Mouse (Mus musculus) bone marrow macrophage, adult 2 months (primary cell): Measurements from ENCODE around the gene Hectd3. TPM values are rescaled to one million over a fixed set of nuclear protein-coding genes. Genes with fewer than 3 reads are reported as not detected.

Experiments used
- H3K27ac ChIP-seq: 2 replicates; pipeline ENCODE4 v1.5.1; 2012; ENCODE audit warnings: low read depth, low read length; ENCODE audit not compliant: insufficient read depth
- H3K4me1 ChIP-seq: 2 replicates; pipeline ENCODE4 v1.6.1; 2012; ENCODE audit warnings: low read length; ENCODE audit not compliant: control insufficient read depth, insufficient read depth
- H3K4me3 ChIP-seq: 2 replicates; pipeline ENCODE4 v1.5.1; 2012; ENCODE audit warnings: mild to moderate bottlenecking, low read length, moderate library complexity; ENCODE audit not compliant: insufficient read depth
- CTCF ChIP-seq: IDR thresholded peaks from 2 replicates; pipeline ENCODE4 v1.5.1; 2012; ENCODE audit warnings: low read depth, mild to moderate bottlenecking, low read length, moderate library complexity
- POLR2A ChIP-seq: IDR thresholded peaks from 2 replicates; pipeline ENCODE4 v1.6.1; 2012; ENCODE audit warnings: mild to moderate bottlenecking, low read depth, low read length, borderline replicate concordance
- polyA plus RNA-seq: library from polyadenylated mRNA; stranded (reverse); fragments of >200 nt; gene quantifications from 2 replicates; pipeline ENCODE4 v1.2.4, GENCODE M21; 2012; ENCODE audit not compliant: missing spikeins, insufficient read depth, insufficient read length

The Hectd3 gene
- polyA plus RNA-seq, 1 experiment = 24.5 TPM

- Histone ChIP-seq H3K4me1 (peaks cover 5% of the 10 kb centered on the region; the same call in 1 of the 2 replicates), H3K4me3 (no peak overlapping the region), H3K27ac (no peak overlapping the region)
- TF ChIP-seq POLR2A (no peak), CTCF (no peak)
These were observed 22.6 kb downstream of the Hectd3 start for GRCm38 (mm10) chr4:117017738-117018137.

- TF ChIP-seq POLR2A = no peak
- no peak for TF ChIP-seq CTCF
- peaks cover 5% of the 10 kb centered on the region; the same call in 1 of the 2 replicates for H3K4me1 ChIP-seq
- no peak overlapping the region for H3K4me3 ChIP-seq
- H3K27ac ChIP-seq = no peak overlapping the region
These were observed 23.2 kb downstream of the Hectd3 start for GRCm38 (mm10) chr4:117018327-117018726.

GRCm38 (mm10) chr4:117019206-117020134, 24.4 kb downstream of the Hectd3 start, which contains the start of gene Eif2b3:
Gene Eif2b3, plus strand, starts transcription at chr4:117019402.
- TF ChIP-seq CTCF (no peak), POLR2A (no peak; the same call in 1 of the 2 replicates)
- H3K4me3 ChIP-seq = peak within 1 kb of the TSS; percentile 91
- 0 out of 2 replicates have a peak within 1 kb of the TSS, but pooled peaks have one; percentile 23 for H3K27ac ChIP-seq
- H3K4me1 ChIP-seq = peaks cover 5% of the 10 kb centered on the region; the same call in 1 of the 2 replicates

- Histone ChIP-seq H3K4me1 (peaks cover 5% of the 10 kb centered on the region; the same call in 1 of the 2 replicates), H3K4me3 (no peak overlapping the region), H3K27ac (no peak overlapping the region)
- no peak for TF ChIP-seq CTCF
- no peak for TF ChIP-seq POLR2A
These were observed 28.4 kb downstream of the Hectd3 start for GRCm38 (mm10) chr4:117023469-117023868.

- H3K4me1 ChIP-seq = 0 out of 2 replicates have a peak, but pooled peaks cover 3% of the 10 kb centered on the region
- no peak overlapping the region for H3K27ac ChIP-seq
- no peak for TF ChIP-seq CTCF
- TF ChIP-seq POLR2A = no peak
- no peak overlapping the region for H3K4me3 ChIP-seq
These were observed 36.0 kb downstream of the Hectd3 start for GRCm38 (mm10) chr4:117031105-117031504.

GRCm38 (mm10) chr4:117039925-117040687, 45.0 kb downstream of the Hectd3 start:
- Histone ChIP-seq H3K27ac (0 out of 2 replicates have a peak overlapping the region, but pooled peaks have one; percentile 19), H3K4me3 (no peak overlapping the region)
- no peak for TF ChIP-seq POLR2A
- no peak for TF ChIP-seq CTCF

GRCm38 (mm10) chr4:117040791-117041190, 45.7 kb downstream of the Hectd3 start:
- H3K4me3 ChIP-seq = no peak overlapping the region
- peaks cover 30% of the 10 kb centered on the region for H3K4me1 ChIP-seq
- peak overlapping the region; percentile 83 for H3K27ac ChIP-seq
- TF ChIP-seq CTCF (no peak), POLR2A (no peak)

More at GRCm38 (mm10) chr4:117039925-117040687, 45.0 kb downstream of the Hectd3 start:
- H3K4me1 ChIP-seq = peaks cover 30% of the 10 kb centered on the region

GRCm38 (mm10) chr4:117041283-117041721, 46.2 kb downstream of the Hectd3 start:
- H3K4me3 ChIP-seq = peak overlapping the region; percentile 19
- TF ChIP-seq CTCF (no peak), POLR2A (no peak)
- H3K4me1 ChIP-seq = peaks cover 30% of the 10 kb centered on the region
- peak overlapping the region; percentile 83 for H3K27ac ChIP-seq

GRCm38 (mm10) chr4:117048836-117049235, 53.7 kb downstream of the Hectd3 start:
- Histone ChIP-seq H3K4me1 (peaks cover 7% of the 10 kb centered on the region), H3K4me3 (no peak overlapping the region), H3K27ac (no peak overlapping the region)
- TF ChIP-seq CTCF (no peak), POLR2A (no peak)

- peaks cover 7% of the 10 kb centered on the region for H3K4me1 ChIP-seq
- no peak overlapping the region for H3K4me3 ChIP-seq
- H3K27ac ChIP-seq = no peak overlapping the region
- TF ChIP-seq CTCF = no peak
- no peak for TF ChIP-seq POLR2A
These were observed 54.4 kb downstream of the Hectd3 start for GRCm38 (mm10) chr4:117049485-117049884.
